Mouse (Mus musculus): ENCODE results near the gene Kcna1. TPM values are rescaled to one million over a fixed set of nuclear protein-coding genes. Genes with fewer than 3 reads are reported as not detected.

The Kcna1 gene
- total RNA-seq, 2 experiments from 2014 or later = 2.6 to 3.1 TPM

DNA sequence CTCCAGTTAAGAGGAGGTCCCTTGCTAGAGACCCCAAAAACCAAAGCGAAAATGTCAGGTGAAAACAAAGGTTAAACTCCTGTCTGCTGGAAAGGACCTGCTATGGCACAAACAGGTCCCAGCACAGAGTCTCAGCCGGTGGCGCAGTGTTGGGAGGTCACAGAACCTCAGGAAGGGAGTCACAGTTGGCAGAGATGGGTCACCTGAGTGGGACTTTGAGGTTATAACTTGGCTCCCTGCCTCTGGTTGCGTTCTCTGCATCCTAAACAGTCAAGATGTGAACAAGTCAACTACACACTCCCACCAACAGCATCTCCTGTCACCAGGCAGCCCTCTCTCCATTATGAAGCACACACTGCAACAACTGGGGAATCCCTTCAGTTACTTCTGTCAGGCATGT is 48.4 kb downstream of the Kcna1 start:
- no peak for DNase-seq

GRCm38 (mm10) chr6:126595805-126596629 is 50.2 kb downstream of the Kcna1 start:
- no peak for DNase-seq

DNA sequence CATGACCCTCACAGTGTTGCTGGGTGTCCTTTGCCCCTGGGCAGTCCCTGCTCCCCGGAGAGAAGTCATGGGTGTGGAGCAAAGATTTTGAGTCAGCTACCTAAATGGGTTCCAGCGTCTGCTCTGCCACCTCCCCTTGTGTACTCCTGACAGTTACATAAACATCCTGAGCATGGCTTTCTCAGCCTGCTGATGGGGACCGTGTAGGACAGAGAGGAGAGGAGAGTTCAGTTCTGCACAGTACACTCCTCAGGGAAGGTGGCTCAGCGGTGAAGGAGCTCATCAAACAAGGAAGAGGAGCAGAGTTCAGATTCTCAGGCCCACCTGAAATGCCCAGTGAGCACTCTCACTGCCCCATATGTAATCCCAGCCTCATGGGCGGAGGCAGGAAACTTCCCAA is 51.1 kb downstream of the Kcna1 start:
- no peak for DNase-seq

GRCm38 (mm10) chr6:126594365-126594764 is 51.8 kb downstream of the Kcna1 start:
- DNase-seq = no peak

DNA sequence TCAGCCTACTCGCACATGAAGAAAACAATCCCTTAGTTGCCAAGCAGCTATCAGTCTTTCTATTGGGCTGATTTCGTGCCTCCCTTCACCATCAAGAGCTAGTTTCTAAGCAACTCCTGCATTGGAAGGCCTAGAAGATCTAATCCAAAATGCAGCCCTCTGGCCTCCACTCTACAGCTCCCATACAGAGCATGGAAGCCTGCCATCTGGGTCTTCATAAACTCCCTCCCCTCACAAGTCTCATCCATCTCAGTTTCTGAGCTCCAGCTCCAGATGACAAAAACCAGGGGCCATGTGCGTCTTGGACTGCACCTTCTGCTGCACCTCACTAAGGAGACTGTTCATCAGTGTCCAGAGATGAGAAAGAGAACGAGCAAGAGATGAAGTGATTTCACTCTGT is 52.8 kb downstream of the Kcna1 start:
- DNase-seq = no peak

Other genes starting within 250 kb of the Kcna1 start
- 10 to 100 TPM in 1 of 2 experiments, 1 to 10 TPM in 1; 5.1 to 10.1 TPM for gene Kcna5, start 111.0 kb downstream of the Kcna1 start, total RNA-seq (2021)
- 1 to 10 TPM; 3.3 to 5.7 TPM for gene Kcna6, start 94.3 kb upstream of the Kcna1 start, total RNA-seq (2021)
- 100 to 1,000 TPM; 413 to 455 TPM for gene Ndufa9, start 202.8 kb upstream of the Kcna1 start, total RNA-seq (2021)
- under 1 TPM in 1 of 2 experiments, not detected in 1; 0.09 TPM for gene Akap3, start 206.7 kb upstream of the Kcna1 start, total RNA-seq (2021)

Data from adrenal gland, postnatal 10 days (tissue).